In genomic region chr5:113871903-113872548, GRCm38 (mm10) we compare ENCODE assay signal across 8 mouse cellular contexts. TPM values are rescaled to one million over a fixed set of nuclear protein-coding genes. Genes with fewer than 3 reads are reported as not detected.
DNase-seq lines count a peak whose midpoint lies in the region; ATAC-seq and TF ChIP-seq lines count a peak whose summit lies in the region.

No protein-coding gene starts in this region.

- no peak for TF ChIP-seq POLR2A in olfactory bulb, adult 2 months (IDR thresholded peaks at IDR 0.05; ENCODE audit: insufficient read depth, low read depth, low read length)

- ATAC-seq in frontal cortex, adult (ENCODE audit: low TSS enrichment), result peak; percentile 60
- ATAC-seq in liver, embryonic 13.5 days (ENCODE audit: low read depth), result no peak

- 0 out of 2 replicates have a peak, but pooled peaks have one; percentile 15 for TF ChIP-seq CTCF in olfactory bulb, adult 2 months (IDR thresholded peaks at IDR 0.05; ENCODE audit: insufficient read depth, low read depth, low read length)

- H3K36me3 ChIP-seq in liver, embryonic 13.5 days, result peaks cover 16% of the 10 kb centered on the region

- no peak for DNase-seq in frontal cortex, postnatal 25 days (ENCODE audit: low spot score in 2 of 2)
- peak; percentile 39 for DNase-seq in 416B (ENCODE audit: low read depth)
- DNase-seq in frontal cortex, postnatal 10 days (ENCODE audit: low spot score in 2 of 2), result peak; percentile 42 to 61
- DNase-seq in liver, embryonic 13.5 days, result no peak
- no peak for DNase-seq in left cerebral cortex, adult 11 months (ENCODE audit: low spot score)
- no peak for DNase-seq in embryo, embryonic 10.5 days (ENCODE audit: low spot score)

- H3K9ac ChIP-seq in liver, embryonic 13.5 days, result no peak overlapping the region

- H3K4me1 ChIP-seq in liver, embryonic 13.5 days (replicated peaks), result peaks cover 68% of the 10 kb centered on the region
- H3K4me1 ChIP-seq in olfactory bulb, adult 2 months (ENCODE audit: control insufficient read depth, insufficient read depth, low read length), result peaks cover 64% of the 10 kb centered on the region

- no peaks in the 10 kb centered on the region for H3K27me3 ChIP-seq in liver, embryonic 13.5 days

- no peak overlapping the region for H3K4me2 ChIP-seq in liver, embryonic 13.5 days

- H3K27ac ChIP-seq in liver, embryonic 13.5 days, result peak overlapping the region; percentile 65
- H3K27ac ChIP-seq in olfactory bulb, adult 2 months (ENCODE audit: insufficient read depth, low read depth, low read length), result peak overlapping the region; percentile 78

- no peaks in the 10 kb centered on the region for H3K9me3 ChIP-seq in liver, embryonic 13.5 days (replicated peaks)

- WGBS in liver, embryonic 13.5 days (ENCODE audit: insufficient replicate concordance), result 63% methylated on average over 7 of the region's 7 CpGs
- WGBS in olfactory bulb, adult 2 months, result 54% methylated on average over 7 of the region's 7 CpGs

- H3K4me3 ChIP-seq in liver, embryonic 13.5 days (replicated peaks), result no peak overlapping the region
- no peak overlapping the region for H3K4me3 ChIP-seq in olfactory bulb, adult 2 months (ENCODE audit: insufficient read depth, low read depth, low read length)

RNA-seq across cellular contexts. Expression of gene Coro1c, which starts 36.5 kb away (rescaled TPM):
- 48.0 and 60.3 TPM in 2 replicates for polyA plus RNA-seq in liver, embryonic 13.5 days (2015; fragmentation: Nextera tagmentation; extraction: Ambion mirVana)
- not detected in 2 replicates for polyA plus RNA-seq in olfactory bulb, adult 2 months (2012; ENCODE audit: insufficient read depth, insufficient read length, low replicate concordance, missing spikeins)

RNA-seq across cellular contexts. Expression of gene Selplg, which starts 39.6 kb away (rescaled TPM):
- polyA plus RNA-seq in liver, embryonic 13.5 days (2015; fragmentation: Nextera tagmentation; extraction: Ambion mirVana), result 10.1 and 11.6 TPM in 2 replicates
- 486 TPM in 1 of 2 replicates, not detected in the other for polyA plus RNA-seq in olfactory bulb, adult 2 months (2012; ENCODE audit: insufficient read depth, insufficient read length, low replicate concordance, missing spikeins)

Comparison
In these comparisons a context has a peak if more than half of its experiments do, and no peak if none do; other contexts are left out.
1. DNase-seq: peak in 416B (single experiment) and frontal cortex, postnatal 10 days (2 of 2); none in frontal cortex, postnatal 25 days (0 of 2), liver, embryonic 13.5 days (single experiment), left cerebral cortex, adult 11 months (single experiment) and embryo, embryonic 10.5 days (single experiment).
2. RNA of gene Selplg, which starts 39.6 kb away (polyA plus RNA-seq): 486 TPM in olfactory bulb, adult 2 months; 10.1 to 11.6 TPM in liver, embryonic 13.5 days; every median in the first group is over 10 times any median in the second.